Mouse (Mus musculus): ENCODE results near the gene Dusp6. TPM values are rescaled to one million over a fixed set of nuclear protein-coding genes. Genes with fewer than 3 reads are reported as not detected.

Gene Dusp6
- polyA plus RNA-seq, 1 experiment from 2014 or later = 37.0 TPM

GRCm38 (mm10) chr10:99268421-99269300 is 5.6 kb downstream of the Dusp6 start:
- H3K9ac ChIP-seq (replicated peaks; ENCODE audit: low read depth, low read length) = 0 out of 2 replicates have a peak overlapping the region, but pooled peaks have one; percentile 6
- WGBS = 21% methylated on average over 19 of the region's 19 CpGs
- H3K27me3 ChIP-seq (replicated peaks; ENCODE audit: control insufficient read depth, insufficient read depth, low read length) = peaks cover 2% of the 10 kb centered on the region; the same call in 1 of the 2 replicates
- H3K4me2 ChIP-seq (ENCODE audit: low read length) = peak overlapping the region; percentile 40
- peaks cover 30% of the 10 kb centered on the region for H3K4me1 ChIP-seq (replicated peaks; ENCODE audit: control insufficient read depth, insufficient read depth, low read length)
- no peak overlapping the region; the same call in 1 of the 2 replicates for H3K27ac ChIP-seq (ENCODE audit: low read length)
- peak; percentile 47; the same call in 1 of the 2 replicates for ATAC-seq
- no peak overlapping the region for H3K4me3 ChIP-seq (replicated peaks; ENCODE audit: low read length)
- H3K36me3 ChIP-seq (ENCODE audit: control insufficient read depth, insufficient read depth) = no peaks in the 10 kb centered on the region
- no peaks in the 10 kb centered on the region for H3K9me3 ChIP-seq (ENCODE audit: control insufficient read depth, low read length)

GRCm38 (mm10) chr10:99269301-99269701 is 6.3 kb downstream of the Dusp6 start:
- no peaks in the 10 kb centered on the region for H3K9me3 ChIP-seq (ENCODE audit: control insufficient read depth, low read length)
- ATAC-seq = peak; percentile 41; the same call in 1 of the 2 replicates
- no peak overlapping the region for H3K4me2 ChIP-seq (ENCODE audit: low read length)
- no peak overlapping the region for H3K4me3 ChIP-seq (replicated peaks; ENCODE audit: low read length)
- peaks cover 2% of the 10 kb centered on the region; the same call in 1 of the 2 replicates for H3K27me3 ChIP-seq (replicated peaks; ENCODE audit: control insufficient read depth, insufficient read depth, low read length)
- 2% methylated on average over 4 of the region's 4 CpGs for WGBS
- no peaks in the 10 kb centered on the region for H3K36me3 ChIP-seq (ENCODE audit: control insufficient read depth, insufficient read depth)
- no peak overlapping the region for H3K9ac ChIP-seq (replicated peaks; ENCODE audit: low read depth, low read length)
- peaks cover 25% of the 10 kb centered on the region for H3K4me1 ChIP-seq (replicated peaks; ENCODE audit: control insufficient read depth, insufficient read depth, low read length)
- no peak overlapping the region; the same call in 1 of the 2 replicates for H3K27ac ChIP-seq (ENCODE audit: low read length)

GRCm38 (mm10) chr10:99269704-99270103 is 6.7 kb downstream of the Dusp6 start:
- H3K4me2 ChIP-seq (ENCODE audit: low read length) = no peak overlapping the region
- no peak overlapping the region for H3K9ac ChIP-seq (replicated peaks; ENCODE audit: low read depth, low read length)
- ATAC-seq = no peak
- H3K4me3 ChIP-seq (replicated peaks; ENCODE audit: low read length) = no peak overlapping the region
- no peak overlapping the region; the same call in 1 of the 2 replicates for H3K27ac ChIP-seq (ENCODE audit: low read length)
- WGBS = 40% methylated on average over 6 of the region's 6 CpGs
- H3K9me3 ChIP-seq (ENCODE audit: control insufficient read depth, low read length) = no peaks in the 10 kb centered on the region
- peaks cover 2% of the 10 kb centered on the region; the same call in 1 of the 2 replicates for H3K27me3 ChIP-seq (replicated peaks; ENCODE audit: control insufficient read depth, insufficient read depth, low read length)
- no peaks in the 10 kb centered on the region for H3K36me3 ChIP-seq (ENCODE audit: control insufficient read depth, insufficient read depth)
- peaks cover 25% of the 10 kb centered on the region for H3K4me1 ChIP-seq (replicated peaks; ENCODE audit: control insufficient read depth, insufficient read depth, low read length)

- 52% methylated on average over 10 of the region's 10 CpGs for WGBS
- no peak overlapping the region for H3K27ac ChIP-seq (ENCODE audit: low read length)
- no peak for ATAC-seq
These were observed 7.4 kb downstream of the Dusp6 start for GRCm38 (mm10) chr10:99270406-99270805.

GRCm38 (mm10) chr10:99271016-99271415 is 8.0 kb downstream of the Dusp6 start:
- H3K4me1 ChIP-seq (replicated peaks; ENCODE audit: control insufficient read depth, insufficient read depth, low read length) = peaks cover 21% of the 10 kb centered on the region
- WGBS = 83% methylated on average over 11 of the region's 11 CpGs
- ATAC-seq = no peak
- H3K36me3 ChIP-seq (ENCODE audit: control insufficient read depth, insufficient read depth) = no peaks in the 10 kb centered on the region
- H3K9ac ChIP-seq (replicated peaks; ENCODE audit: low read depth, low read length) = no peak overlapping the region
- no peak overlapping the region for H3K4me2 ChIP-seq (ENCODE audit: low read length)
- 0 out of 2 replicates have a peak, but pooled peaks cover 2% of the 10 kb centered on the region for H3K27me3 ChIP-seq (replicated peaks; ENCODE audit: control insufficient read depth, insufficient read depth, low read length)
- H3K9me3 ChIP-seq (ENCODE audit: control insufficient read depth, low read length) = no peaks in the 10 kb centered on the region
- H3K27ac ChIP-seq (ENCODE audit: low read length) = no peak overlapping the region
- H3K4me3 ChIP-seq (replicated peaks; ENCODE audit: low read length) = no peak overlapping the region

More at GRCm38 (mm10) chr10:99270406-99270805, 7.4 kb downstream of the Dusp6 start:
- Histone ChIP-seq H3K27me3 (replicated peaks; ENCODE audit: control insufficient read depth, insufficient read depth, low read length) (peaks cover 2% of the 10 kb centered on the region; the same call in 1 of the 2 replicates), H3K4me2 (ENCODE audit: low read length) (no peak overlapping the region), H3K4me1 (replicated peaks; ENCODE audit: control insufficient read depth, insufficient read depth, low read length) (peaks cover 22% of the 10 kb centered on the region), H3K36me3 (ENCODE audit: control insufficient read depth, insufficient read depth) (no peaks in the 10 kb centered on the region), H3K9me3 (ENCODE audit: control insufficient read depth, low read length) (no peaks in the 10 kb centered on the region), H3K9ac (replicated peaks; ENCODE audit: low read depth, low read length) (no peak overlapping the region), H3K4me3 (replicated peaks; ENCODE audit: low read length) (no peak overlapping the region)

- H3K9me3 ChIP-seq (ENCODE audit: control insufficient read depth, low read length) = no peaks in the 10 kb centered on the region
- H3K36me3 ChIP-seq (ENCODE audit: control insufficient read depth, insufficient read depth) = no peaks in the 10 kb centered on the region
- no peak overlapping the region for H3K4me3 ChIP-seq (replicated peaks; ENCODE audit: low read length)
- ATAC-seq = no peak
- 87% methylated on average over 12 of the region's 12 CpGs for WGBS
- no peak overlapping the region for H3K27ac ChIP-seq (ENCODE audit: low read length)
- no peak overlapping the region for H3K9ac ChIP-seq (replicated peaks; ENCODE audit: low read depth, low read length)
- peaks cover 16% of the 10 kb centered on the region for H3K4me1 ChIP-seq (replicated peaks; ENCODE audit: control insufficient read depth, insufficient read depth, low read length)
- no peak overlapping the region for H3K4me2 ChIP-seq (ENCODE audit: low read length)
- H3K27me3 ChIP-seq (replicated peaks; ENCODE audit: control insufficient read depth, insufficient read depth, low read length) = no peaks in the 10 kb centered on the region
These were observed 10.0 kb downstream of the Dusp6 start for GRCm38 (mm10) chr10:99273006-99273405.

GRCm38 (mm10) chr10:99274640-99275039 is 11.6 kb downstream of the Dusp6 start:
- Histone ChIP-seq H3K36me3 (ENCODE audit: control insufficient read depth, insufficient read depth) (no peaks in the 10 kb centered on the region), H3K27me3 (replicated peaks; ENCODE audit: control insufficient read depth, insufficient read depth, low read length) (no peaks in the 10 kb centered on the region), H3K9me3 (ENCODE audit: control insufficient read depth, low read length) (no peaks in the 10 kb centered on the region), H3K4me3 (replicated peaks; ENCODE audit: low read length) (no peak overlapping the region), H3K9ac (replicated peaks; ENCODE audit: low read depth, low read length) (no peak overlapping the region), H3K27ac (ENCODE audit: low read length) (no peak overlapping the region), H3K4me1 (replicated peaks; ENCODE audit: control insufficient read depth, insufficient read depth, low read length) (no peaks in the 10 kb centered on the region; the same call in none of the 2 replicates), H3K4me2 (ENCODE audit: low read length) (no peak overlapping the region)
- 94% methylated on average over 12 of the region's 12 CpGs for WGBS
- no peak for ATAC-seq

GRCm38 (mm10) chr10:99279067-99279880 is 16.2 kb downstream of the Dusp6 start:
- H3K9me3 ChIP-seq (ENCODE audit: control insufficient read depth, low read length) = no peaks in the 10 kb centered on the region
- WGBS = 85% methylated on average over 22 of the region's 22 CpGs
- no peaks in the 10 kb centered on the region for H3K4me1 ChIP-seq (replicated peaks; ENCODE audit: control insufficient read depth, insufficient read depth, low read length)
- no peak overlapping the region for H3K27ac ChIP-seq (ENCODE audit: low read length)
- H3K27me3 ChIP-seq (replicated peaks; ENCODE audit: control insufficient read depth, insufficient read depth, low read length) = no peaks in the 10 kb centered on the region
- no peak overlapping the region for H3K9ac ChIP-seq (replicated peaks; ENCODE audit: low read depth, low read length)
- no peak for ATAC-seq
- no peaks in the 10 kb centered on the region for H3K36me3 ChIP-seq (ENCODE audit: control insufficient read depth, insufficient read depth)
- no peak overlapping the region for H3K4me3 ChIP-seq (replicated peaks; ENCODE audit: low read length)
- H3K4me2 ChIP-seq (ENCODE audit: low read length) = no peak overlapping the region

- H3K9ac ChIP-seq (replicated peaks; ENCODE audit: low read depth, low read length) = no peak overlapping the region
- H3K27ac ChIP-seq (ENCODE audit: low read length) = no peak overlapping the region
- no peaks in the 10 kb centered on the region for H3K36me3 ChIP-seq (ENCODE audit: control insufficient read depth, insufficient read depth)
- WGBS = 92% methylated on average over 10 of the region's 10 CpGs
- no peak for ATAC-seq
- H3K9me3 ChIP-seq (ENCODE audit: control insufficient read depth, low read length) = no peaks in the 10 kb centered on the region
- no peaks in the 10 kb centered on the region for H3K27me3 ChIP-seq (replicated peaks; ENCODE audit: control insufficient read depth, insufficient read depth, low read length)
- H3K4me1 ChIP-seq (replicated peaks; ENCODE audit: control insufficient read depth, insufficient read depth, low read length) = no peaks in the 10 kb centered on the region
- no peak overlapping the region for H3K4me3 ChIP-seq (replicated peaks; ENCODE audit: low read length)
- no peak overlapping the region for H3K4me2 ChIP-seq (ENCODE audit: low read length)
These were observed 21.0 kb downstream of the Dusp6 start for GRCm38 (mm10) chr10:99283981-99284385.
